Mouse (Mus musculus): Measurements from ENCODE around the gene Zc3h4.

The Zc3h4 gene

DNA sequence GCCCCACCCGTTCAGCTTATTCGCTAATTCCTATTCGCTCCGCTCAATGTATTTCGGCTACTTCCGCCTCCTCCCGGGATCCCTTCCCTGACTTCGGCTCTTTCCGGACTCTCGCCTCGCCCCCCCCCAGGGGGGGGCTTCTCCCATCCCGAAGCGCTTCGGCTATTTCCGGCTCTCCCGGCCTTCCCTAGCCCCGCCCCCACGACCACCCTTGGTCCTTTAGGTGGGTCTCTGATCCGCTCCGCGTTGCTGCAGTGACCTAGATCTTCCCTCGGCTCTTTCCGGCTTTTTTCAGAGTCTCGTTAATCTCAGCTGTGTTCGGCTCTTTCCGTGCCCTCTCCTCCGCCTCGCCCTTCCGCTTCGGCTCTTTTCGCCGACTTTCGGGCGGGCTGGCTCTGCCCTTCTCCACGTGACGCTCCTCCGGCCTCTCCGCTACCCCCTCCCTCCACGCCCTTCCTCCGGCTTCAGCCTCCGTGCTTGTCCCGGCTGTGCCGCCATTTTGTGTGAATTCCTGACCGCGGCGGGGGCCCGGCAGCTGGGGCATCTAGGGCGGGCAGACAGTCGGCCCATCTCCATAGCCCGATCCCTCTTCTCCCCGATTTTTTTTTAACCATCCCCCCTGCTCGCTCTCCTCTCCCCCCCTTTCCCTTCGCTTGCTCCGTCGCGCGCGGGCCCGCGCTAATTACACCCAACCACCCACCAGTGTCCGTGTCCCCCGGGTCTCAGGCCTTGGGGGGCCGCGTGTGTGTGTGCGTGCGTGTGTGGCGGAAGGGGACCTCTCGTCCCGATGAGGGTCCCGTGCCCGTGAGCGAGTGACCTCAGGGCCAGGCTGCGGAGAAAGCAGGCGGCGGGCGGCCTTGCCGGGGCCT, 656 bp upstream of the Zc3h4 start:
- DNase-seq (ENCODE audit: low spot score in 2 of 2) = peak; percentile 97 to 98

GRCm38 (mm10) chr7:16401991-16402431, 1.3 kb downstream of the Zc3h4 start:
- peak; percentile 19 to 29 for DNase-seq (ENCODE audit: low spot score in 2 of 2)

DNA sequence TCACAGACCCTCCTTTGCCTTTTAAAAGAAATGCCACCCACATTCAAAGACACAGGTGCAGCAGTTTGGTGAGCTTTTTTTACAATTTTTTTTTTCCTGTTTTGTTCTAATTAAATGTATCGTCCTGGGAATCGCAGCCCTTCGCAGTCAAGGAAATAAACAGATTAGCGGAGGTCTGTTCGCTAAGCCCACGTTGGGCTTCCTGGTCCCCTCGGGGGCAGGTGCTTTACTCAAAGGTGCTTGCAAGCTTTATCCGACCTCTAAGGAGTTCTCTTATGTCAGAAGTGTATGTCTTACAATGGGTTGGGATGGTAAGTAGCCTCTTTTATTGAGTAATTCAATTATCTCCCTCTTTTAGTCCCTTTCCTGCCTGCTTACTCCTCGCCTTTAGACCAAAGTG, 1.7 kb downstream of the Zc3h4 start:
- no peak for DNase-seq (ENCODE audit: low spot score in 2 of 2)

- DNase-seq (ENCODE audit: low spot score in 2 of 2) = no peak
Measured at GRCm38 (mm10) chr7:16402968-16403948, 2.5 kb downstream of the Zc3h4 start.

DNA sequence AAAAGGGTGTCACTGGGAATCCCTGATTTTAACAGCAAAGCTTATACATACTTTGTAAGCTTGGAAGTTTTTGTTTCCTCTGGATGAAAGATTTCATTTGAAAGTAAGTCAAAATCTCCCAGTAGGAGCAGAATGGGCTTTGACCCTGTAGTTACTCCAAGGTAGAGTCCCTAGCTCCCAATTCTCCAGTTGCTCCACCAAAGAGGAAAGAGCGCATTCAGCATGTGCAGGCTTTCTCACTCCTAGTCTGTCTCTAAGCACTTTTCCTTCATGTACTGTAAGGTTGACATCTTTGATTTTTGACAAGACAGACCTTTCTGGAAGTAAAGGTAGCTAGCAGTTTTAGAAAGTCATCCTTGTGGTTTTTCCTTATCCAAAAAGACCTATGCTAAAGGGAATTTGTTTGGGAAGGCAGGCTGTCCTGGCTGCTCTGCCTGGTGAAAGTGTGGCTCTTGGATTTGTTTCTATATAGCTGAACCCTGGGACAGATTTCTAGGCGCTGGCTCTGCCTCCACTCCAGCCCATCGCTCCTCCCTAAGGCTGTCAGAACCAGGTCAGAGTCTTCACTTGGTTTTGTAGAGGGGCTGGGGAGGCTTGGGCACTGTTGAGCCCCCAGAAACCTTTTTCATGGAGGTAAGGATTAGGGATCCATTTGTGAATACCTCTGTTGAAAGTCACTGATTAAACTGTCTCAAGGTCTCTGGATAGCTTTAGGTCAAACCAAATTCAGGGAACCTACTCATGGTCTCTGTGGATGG, 3.8 kb downstream of the Zc3h4 start:
- no peak for DNase-seq (ENCODE audit: low spot score in 2 of 2)

DNA sequence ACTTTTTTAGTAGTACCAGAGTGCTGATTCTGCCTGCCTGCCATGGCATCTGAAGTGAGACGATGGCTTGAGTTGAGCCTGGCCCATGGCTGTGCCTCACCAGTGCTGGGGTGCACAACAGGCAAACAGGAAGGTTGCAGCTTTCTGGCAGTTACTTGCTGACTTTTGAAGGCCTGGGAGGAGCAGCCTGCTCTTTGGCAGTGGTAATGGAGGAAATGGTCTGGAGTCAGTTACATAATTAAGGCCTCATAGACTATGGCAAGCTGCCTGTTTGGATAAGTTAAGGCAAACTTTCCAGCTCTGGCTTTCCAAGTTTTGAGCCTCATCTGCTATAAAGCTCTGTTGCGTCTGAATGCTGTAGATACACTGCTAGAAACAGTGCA, 4.4 kb downstream of the Zc3h4 start:
- DNase-seq (ENCODE audit: low spot score in 2 of 2) = no peak

- DNase-seq (ENCODE audit: low spot score in 2 of 2) = peak in 1 of 2 experiments; percentile 46
Measured at GRCm38 (mm10) chr7:16405516-16406351, 5.0 kb downstream of the Zc3h4 start.

GRCm38 (mm10) chr7:16406978-16407377, 6.3 kb downstream of the Zc3h4 start:
- DNase-seq (ENCODE audit: low spot score in 2 of 2) = no peak

DNA sequence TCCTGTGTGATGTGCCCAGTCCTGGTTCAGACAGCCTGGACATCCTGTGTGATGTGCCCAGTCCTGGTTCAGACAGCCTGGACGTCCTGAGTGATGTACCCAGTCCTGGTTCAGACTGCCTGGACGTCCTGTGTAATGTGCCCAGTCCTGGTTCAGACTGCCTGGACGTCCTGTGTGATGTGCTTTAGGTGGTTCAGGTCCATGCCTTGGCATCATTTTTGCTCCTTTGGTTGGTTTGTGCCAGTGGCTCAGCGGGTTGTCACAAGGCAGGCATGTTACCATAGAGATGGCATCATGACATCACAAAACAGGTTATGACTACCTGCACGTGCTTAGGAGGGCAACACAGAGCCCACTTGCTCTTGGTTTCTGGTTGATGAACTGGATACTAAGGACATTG, 10.4 kb downstream of the Zc3h4 start:
- no peak for DNase-seq (ENCODE audit: low spot score in 2 of 2)

DNA sequence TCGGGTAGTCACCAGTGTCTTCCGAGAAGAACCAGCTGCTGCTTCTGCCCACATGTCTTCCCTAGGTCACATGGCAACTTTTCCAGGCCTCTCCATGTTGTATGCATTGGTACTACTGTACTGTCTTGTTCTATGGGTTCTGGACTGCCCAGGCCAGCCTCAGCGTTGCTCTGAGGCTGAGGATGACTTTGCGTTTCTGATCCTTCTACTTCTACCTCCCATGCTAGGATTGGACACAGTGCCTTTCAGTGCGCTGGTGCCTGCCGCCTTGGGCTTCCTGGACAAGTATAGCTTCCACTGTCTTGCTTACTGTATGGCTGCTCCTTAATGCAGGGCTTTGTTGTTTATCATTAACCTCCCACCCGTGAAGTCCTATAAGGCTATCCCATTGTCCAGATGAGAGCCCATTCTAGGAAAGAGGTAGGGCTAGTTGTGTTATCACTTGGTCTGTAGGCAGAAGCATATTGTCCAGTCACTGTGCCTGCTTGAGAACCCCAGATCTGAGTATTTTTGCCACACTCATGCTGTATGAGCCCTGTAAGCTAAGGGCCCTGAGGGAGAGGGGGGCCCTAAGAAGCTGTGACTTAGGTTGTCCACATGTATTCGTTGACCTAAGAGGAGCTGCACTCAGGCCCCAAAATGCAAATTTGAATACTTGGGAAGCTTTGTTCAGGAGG, 11.6 kb downstream of the Zc3h4 start:
- no peak for DNase-seq (ENCODE audit: low spot score in 2 of 2)

GRCm38 (mm10) chr7:16412930-16413329, 12.2 kb downstream of the Zc3h4 start:
- no peak for DNase-seq (ENCODE audit: low spot score in 2 of 2)

DNA sequence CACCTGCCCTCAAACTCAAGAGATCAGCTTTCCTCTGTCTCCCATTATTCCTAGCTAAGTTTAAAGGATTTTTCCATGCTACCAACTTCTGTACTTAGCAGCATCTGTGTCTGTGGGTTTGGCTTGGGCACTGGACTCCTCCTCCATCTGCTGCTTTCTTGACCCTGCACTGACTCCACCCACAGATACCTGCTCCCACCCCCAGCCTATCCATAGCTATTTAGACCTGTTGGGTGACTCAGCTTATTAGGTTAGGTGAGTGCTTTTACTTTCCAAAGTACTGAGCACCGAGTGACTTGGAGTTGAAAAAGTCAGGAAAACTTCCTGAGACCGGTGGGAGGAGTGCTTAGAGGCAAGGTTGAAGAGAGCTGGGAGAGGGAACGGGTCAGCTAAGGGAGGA, 14.7 kb downstream of the Zc3h4 start:
- DNase-seq (ENCODE audit: low spot score in 2 of 2) = no peak

- DNase-seq (ENCODE audit: low spot score in 2 of 2) = no peak
Measured at GRCm38 (mm10) chr7:16417141-16417771, 16.5 kb downstream of the Zc3h4 start.

DNA sequence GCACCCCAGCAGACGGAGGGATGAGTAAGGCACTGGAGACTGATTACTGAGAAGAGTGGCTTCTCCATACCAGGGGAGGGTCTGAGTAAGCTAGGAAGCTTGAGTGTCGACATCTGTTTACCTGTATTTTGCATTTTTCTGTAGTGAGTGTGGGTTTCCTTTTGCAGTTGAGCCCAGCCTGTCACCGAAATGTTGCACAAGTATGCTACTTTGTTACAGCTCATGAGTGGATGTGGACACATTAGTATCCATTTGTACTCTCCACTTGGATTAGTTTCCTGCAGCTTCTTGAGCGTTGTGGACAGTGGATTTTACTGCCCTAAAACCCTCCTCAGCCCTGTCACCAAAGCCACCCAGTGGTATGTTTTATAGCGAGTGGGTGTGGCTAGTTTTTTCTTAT, 18.0 kb downstream of the Zc3h4 start:
- no peak for DNase-seq (ENCODE audit: low spot score in 2 of 2)

DNA sequence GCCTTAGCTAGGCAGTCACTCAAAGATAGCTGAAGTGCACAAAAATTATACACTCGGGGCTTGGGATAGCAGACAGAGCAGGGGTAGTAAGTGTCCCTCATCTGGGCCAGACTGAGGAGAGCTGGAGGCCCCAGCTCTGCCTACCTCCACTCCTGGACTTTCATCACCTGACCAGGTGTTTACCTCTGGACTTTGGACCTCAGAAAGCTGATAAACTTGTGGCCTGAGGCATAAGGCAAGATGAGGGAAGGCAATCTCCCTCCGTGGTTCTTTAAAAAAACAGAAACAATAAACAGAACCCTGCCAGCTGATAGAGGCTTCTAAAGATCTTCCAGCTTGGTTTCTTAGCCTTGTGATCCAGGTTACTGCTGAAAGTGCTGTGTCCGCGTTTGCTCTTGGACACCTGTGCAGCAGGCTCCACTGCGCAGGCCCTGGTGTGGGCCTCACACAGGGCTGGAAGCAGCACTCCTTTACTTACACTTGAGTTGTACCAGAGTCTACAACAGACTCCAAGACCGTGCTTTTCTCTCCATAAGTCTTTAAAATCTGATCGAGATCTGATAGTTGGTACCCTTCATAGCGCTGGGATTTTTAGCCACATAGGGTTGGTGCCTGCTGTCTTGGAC, 19.9 kb downstream of the Zc3h4 start:
- no peak for DNase-seq (ENCODE audit: low spot score in 2 of 2)

- no peak for DNase-seq (ENCODE audit: low spot score in 2 of 2)
Measured at GRCm38 (mm10) chr7:16422222-16422856, 21.6 kb downstream of the Zc3h4 start.

DNA sequence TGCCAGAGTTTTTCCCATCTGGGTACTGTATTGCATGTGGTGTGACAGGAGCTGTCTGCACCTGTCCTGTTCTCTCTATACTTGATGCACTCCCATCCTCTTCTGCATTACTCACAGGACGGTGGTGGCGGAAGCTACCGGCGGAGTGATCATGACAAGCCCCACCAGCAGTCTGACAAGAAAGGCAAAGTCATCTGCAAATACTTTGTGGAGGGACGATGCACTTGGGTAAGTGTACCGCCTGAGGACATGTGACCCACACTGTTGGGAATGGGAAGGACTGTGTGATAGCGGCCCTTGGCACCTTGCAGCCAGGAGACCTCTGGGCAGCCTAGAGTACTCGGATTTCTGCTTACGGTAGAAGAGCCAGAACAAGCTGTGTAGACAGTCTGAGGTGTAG, 23.0 kb downstream of the Zc3h4 start:
- DNase-seq (ENCODE audit: low spot score in 2 of 2) = no peak

- no peak for DNase-seq (ENCODE audit: low spot score in 2 of 2)
Measured at GRCm38 (mm10) chr7:16425721-16426120, 25.0 kb downstream of the Zc3h4 start.

Measured in frontal cortex, postnatal 14 days (tissue).